Mouse (Mus musculus) lung, postnatal 14 days (tissue): ENCODE results near the gene Gzme.
"Not testable (repeated sequence)": the region's sequence is repeated elsewhere in the genome, so short reads cannot be mapped to it uniquely, and the experiment has no call there.

Source experiments
- DNase-seq: peaks from one replicate; pipeline ENCODE4 v3.0.0; 2021

The Gzme gene

DNA sequence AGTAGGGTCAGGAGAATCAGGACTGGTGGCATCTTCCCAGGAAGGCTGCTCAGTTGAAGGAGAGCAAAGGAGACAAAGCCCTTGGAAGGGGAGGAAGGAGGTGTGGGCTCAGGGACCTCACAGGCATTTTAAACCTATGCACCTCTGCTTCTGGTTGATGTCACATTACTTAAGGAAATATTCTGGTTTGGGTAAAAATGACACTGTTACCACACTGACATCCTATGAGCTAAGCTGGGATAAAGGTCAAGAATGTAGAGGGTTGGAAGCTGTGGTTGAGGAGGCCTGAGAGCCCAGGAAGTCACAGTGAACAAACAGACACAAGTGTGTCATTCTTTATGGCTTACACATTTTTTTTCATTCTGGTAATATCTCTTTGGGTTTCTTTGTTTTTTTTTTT lies at the start of gene Gzme:
Gene Gzme (minus strand): TSS at position 101 of the 400 bp plus-strand sequence.
- no peak for DNase-seq

DNA sequence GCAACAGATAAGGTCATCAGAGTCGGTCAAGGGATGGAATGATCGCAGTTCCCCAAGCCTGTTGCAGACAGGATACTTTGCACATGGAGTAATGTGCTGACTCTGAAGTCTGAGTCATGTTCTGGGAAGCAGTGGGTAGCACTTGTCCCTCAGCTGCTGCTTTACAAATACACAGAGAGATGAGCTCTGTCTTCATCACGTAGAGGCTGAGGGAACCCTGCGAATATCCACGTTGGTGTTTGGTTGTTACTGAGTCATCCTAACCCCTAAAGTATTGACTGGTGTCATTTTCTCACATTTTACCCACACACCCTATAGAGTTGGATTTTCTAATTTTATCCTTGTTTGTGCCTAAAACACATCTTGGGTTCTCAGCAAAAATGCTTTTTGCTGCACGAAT lies 47.6 kb upstream of the Gzme start:
- DNase-seq, result no peak

GRCm38 (mm10) chr14:56162109-56162508 lies 41.7 kb upstream of the Gzme start:
- no peak for DNase-seq

GRCm38 (mm10) chr14:56159479-56159878 lies 39.1 kb upstream of the Gzme start, which contains the start of gene Gzmg:
TSS of gene Gzmg (minus strand) at chr14:56159579.
- DNase-seq, result not testable (repeated sequence)

DNA sequence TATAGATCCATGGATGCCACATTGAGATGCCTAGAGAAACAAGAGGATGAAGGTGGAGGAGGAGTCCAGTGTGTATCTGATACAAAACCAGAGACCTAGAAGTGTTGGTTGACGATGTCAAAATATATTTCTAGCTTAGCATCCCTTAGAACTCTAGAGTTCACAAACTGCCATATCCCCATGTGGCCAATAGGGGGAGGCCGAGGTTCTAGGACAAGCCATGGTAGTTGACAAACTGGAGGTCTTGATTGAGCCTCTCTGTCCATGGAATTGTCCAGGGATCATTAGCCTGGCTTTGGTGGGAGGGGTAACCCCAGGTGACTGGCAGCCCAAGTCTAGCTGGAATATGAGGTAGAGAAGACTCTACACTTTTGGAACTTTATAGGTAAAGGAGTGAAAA lies 34.9 kb upstream of the Gzme start:
- no peak for DNase-seq

DNA sequence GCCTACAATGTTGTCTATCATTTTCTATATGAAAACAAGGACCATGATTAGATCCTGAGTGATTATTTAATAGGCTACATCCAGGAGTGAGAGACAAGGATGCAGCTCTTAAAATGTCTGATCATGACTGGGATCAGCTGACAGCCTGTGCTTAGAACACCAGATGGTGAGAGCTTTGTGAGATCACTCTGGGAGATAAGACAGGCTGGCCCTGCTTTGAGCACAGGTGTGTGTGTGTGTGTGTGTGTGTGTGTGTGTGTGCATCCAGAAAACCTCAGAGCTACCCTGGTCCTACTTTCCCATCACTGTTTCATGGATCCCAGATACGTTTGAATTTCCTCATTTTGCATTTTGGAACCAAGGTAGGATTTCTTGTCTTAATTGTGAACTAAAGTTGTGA lies 13.2 kb upstream of the Gzme start:
- not testable (repeated sequence) for DNase-seq

DNA sequence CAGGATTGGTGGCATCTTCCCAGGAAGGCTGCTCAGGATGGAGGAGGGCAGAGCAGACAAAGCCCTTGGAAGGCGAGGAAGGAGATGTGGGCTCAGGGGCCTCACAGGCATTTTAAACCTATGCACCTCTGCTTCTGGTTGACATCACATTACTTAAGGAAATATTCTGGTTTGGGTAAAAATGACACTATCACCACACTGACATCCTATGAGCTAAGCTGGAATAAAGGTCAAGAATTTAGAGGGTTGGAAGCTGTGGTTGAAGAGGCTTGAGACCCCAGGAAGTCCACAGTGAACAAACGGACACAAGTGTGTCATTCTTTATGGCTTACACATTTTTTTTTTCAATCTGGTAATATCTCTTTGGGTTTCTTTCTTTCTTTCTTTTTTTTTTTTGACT lies 12.1 kb upstream of the Gzme start, which contains the start of gene Gzmd:
Gene Gzmd (minus strand): TSS at position 101 of the 400 bp plus-strand sequence.
- not testable (repeated sequence) for DNase-seq

DNA sequence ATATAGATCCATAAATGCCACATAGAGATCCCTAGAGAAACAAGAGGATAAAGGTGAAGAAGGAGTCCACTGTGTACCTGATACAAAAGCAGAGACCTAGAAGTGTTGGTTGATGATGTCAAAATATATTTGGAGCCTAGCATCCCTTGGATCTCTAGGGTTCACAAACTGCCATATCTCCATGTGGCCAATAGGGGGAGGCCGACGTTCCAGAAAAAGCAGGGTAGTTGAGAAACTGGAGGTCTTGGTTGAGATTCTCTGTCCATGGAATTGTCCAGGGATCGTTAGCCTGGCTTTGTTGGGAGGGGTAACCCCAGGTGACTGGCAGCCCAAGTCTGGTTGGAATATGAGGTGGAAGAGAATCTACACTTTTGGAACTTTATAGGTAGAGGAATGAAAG lies 7.9 kb upstream of the Gzme start:
- no peak for DNase-seq

GRCm38 (mm10) chr14:56123516-56123915 lies 3.1 kb upstream of the Gzme start:
- no peak for DNase-seq

- DNase-seq, result not testable (repeated sequence)
Observed at GRCm38 (mm10) chr14:56115531-56116310, 4.7 kb downstream of the Gzme start.

GRCm38 (mm10) chr14:56105447-56106180 lies 14.8 kb downstream of the Gzme start:
- DNase-seq, result no peak

DNA sequence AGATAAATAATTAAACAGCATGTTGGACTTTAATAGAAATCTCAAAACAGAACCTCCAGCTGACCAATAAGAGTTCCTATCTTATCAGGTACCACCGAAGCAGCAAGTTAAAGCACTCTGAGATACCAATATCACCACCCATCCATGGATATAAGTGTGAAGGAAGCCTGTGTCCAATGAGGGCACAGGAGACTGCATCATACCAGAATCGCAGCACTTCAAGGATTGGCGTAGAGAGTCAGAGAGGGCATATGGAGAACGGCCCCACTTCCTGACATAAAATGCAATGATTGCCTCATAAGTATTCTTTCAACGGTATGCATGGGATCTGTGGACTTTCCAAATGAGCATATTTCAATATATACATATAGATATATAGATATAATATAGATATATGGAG lies 15.4 kb downstream of the Gzme start:
- DNase-seq, result no peak

GRCm38 (mm10) chr14:56103452-56103851 lies 17.0 kb downstream of the Gzme start:
- no peak for DNase-seq

DNA sequence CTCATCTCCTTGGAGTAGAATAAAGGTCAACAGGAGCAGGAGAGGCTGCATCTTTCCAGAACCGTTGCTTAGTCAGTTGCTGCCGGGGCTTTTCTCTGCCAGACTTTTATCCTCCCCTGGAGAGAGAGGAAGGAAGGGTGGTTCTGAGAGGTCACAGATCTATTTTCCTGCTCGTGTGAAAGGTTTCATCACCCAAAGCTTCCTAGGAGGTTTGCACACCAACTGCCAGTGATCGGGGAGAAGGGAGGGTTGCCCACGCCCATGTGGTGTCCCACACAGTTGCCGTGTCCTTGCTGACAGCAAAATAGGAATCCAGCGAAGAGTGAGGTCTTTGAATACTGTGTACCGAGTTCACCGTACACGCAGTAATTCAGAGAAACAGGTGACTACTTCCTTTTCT lies 18.0 kb downstream of the Gzme start, which contains the start of gene Ctsg:
Gene Ctsg (minus strand): TSS at position 189 of the 400 bp plus-strand sequence.
- DNase-seq, result no peak

DNA sequence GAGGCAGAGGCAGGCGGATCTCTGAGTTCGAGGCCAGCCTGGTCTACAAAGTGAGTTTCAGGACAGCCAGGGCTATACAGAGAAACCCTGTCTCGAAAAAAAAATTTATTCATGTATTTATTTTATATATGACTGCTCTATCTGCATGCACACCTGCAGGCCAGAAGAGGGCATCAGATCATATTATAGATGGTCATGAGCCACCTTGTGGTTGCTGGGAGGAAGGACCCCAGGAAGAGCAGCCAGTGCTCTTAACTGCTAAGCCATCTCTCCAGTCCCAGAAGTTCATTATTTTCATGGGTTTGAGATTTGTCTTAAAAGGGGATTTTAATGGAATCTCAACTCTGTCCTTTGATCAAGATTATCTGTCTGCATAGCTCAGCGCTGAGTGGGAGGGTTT lies 21.5 kb downstream of the Gzme start:
- no peak for DNase-seq

- no peak for DNase-seq
Observed at GRCm38 (mm10) chr14:56097597-56097996, 22.8 kb downstream of the Gzme start.

DNA sequence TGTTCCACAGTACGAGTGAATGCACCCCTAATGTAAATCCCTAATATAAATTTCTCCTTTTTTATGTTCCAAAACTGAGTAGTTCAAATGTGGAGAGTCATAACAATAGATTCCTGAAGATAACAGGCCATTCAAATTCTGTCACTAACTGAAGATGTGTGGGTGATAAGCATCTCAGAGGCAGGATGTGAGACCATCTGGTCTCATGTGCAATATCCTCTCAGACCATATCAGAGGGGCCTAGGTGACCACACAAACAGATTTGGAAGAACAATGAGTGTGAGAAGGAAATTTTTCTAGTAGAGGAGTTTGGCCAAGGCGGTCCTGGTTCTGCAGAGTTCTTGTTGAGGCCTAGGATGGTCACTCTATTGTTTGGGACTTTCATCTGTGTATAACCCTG lies 27.1 kb downstream of the Gzme start:
- DNase-seq, result no peak

- no peak for DNase-seq
Observed at GRCm38 (mm10) chr14:56086711-56087110, 33.7 kb downstream of the Gzme start.

GRCm38 (mm10) chr14:56085167-56085566 lies 35.3 kb downstream of the Gzme start, which contains the start of gene Mcpt8:
TSS of gene Mcpt8 (minus strand) at chr14:56085273.
- no peak for DNase-seq

DNA sequence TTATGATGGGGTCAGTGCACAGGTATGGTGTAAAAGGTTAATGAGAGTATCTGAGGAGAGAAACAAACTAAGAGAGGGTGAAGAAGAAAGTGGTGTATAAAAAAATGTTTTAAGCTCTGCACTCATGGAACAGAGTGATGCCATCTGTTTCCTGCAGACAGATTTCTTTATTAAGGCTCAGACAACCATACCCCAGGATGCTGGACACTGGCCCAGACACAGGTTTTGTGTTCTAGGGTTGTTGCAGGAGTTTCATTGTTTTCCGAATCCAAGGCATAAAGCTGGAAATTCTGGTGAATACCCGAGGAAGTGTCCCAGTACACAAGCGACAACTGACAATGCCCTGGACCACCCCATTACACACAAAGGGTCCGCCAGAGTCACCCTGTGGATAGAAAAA lies 38.4 kb downstream of the Gzme start:
- DNase-seq, result no peak
